Mouse (Mus musculus) G1E-ER4 (cell line): ENCODE measurements around the gene Mtg2. TPM values are rescaled to one million over a fixed set of nuclear protein-coding genes. Genes with fewer than 3 reads are reported as not detected.

ENCODE experiments used
- GATA1 ChIP-seq: IDR thresholded peaks from one replicate; pipeline ENCODE4 v1.8.0; 2012; ENCODE audit warnings: low read length, inconsistent platforms
- polyA plus RNA-seq: library from polyadenylated mRNA; stranded (reverse); fragments of >175 nt; gene quantifications from 2 replicates; pipeline ENCODE4 v1.2.3, GENCODE M21; 2012

Gene Mtg2
- polyA plus RNA-seq, 1 experiment = 14.6 TPM

GRCm38 (mm10) chr2:180115279-180115678 is 44.9 kb downstream of the Mtg2 start:
- no peak for TF ChIP-seq GATA1

GRCm38 (mm10) chr2:180116081-180116493 is 45.7 kb downstream of the Mtg2 start:
- no peak for TF ChIP-seq GATA1

- no peak for TF ChIP-seq GATA1
These were observed 46.5 kb downstream of the Mtg2 start for GRCm38 (mm10) chr2:180116741-180117484.

- no peak for TF ChIP-seq GATA1
These were observed 47.3 kb downstream of the Mtg2 start for GRCm38 (mm10) chr2:180117485-180118194.

- TF ChIP-seq GATA1 = no peak
These were observed 48.5 kb downstream of the Mtg2 start, which contains the start of gene Osbpl2 for GRCm38 (mm10) chr2:180118661-180119438. Gene Osbpl2, plus strand, starts transcription at chr2:180119306.

GRCm38 (mm10) chr2:180119439-180120291 is 49.3 kb downstream of the Mtg2 start:
- no peak for TF ChIP-seq GATA1

- TF ChIP-seq GATA1 = no peak
These were observed 49.9 kb downstream of the Mtg2 start for GRCm38 (mm10) chr2:180120292-180120761.

GRCm38 (mm10) chr2:180124192-180124591 is 53.8 kb downstream of the Mtg2 start:
- TF ChIP-seq GATA1 = no peak

GRCm38 (mm10) chr2:180126195-180126594 is 55.8 kb downstream of the Mtg2 start:
- no peak for TF ChIP-seq GATA1

- no peak for TF ChIP-seq GATA1
These were observed 57.3 kb downstream of the Mtg2 start for GRCm38 (mm10) chr2:180127675-180128074.

- TF ChIP-seq GATA1 = no peak
These were observed 62.8 kb downstream of the Mtg2 start for GRCm38 (mm10) chr2:180133231-180133630.

GRCm38 (mm10) chr2:180133911-180134310 is 63.5 kb downstream of the Mtg2 start:
- TF ChIP-seq GATA1 = no peak

- no peak for TF ChIP-seq GATA1
These were observed 65.0 kb downstream of the Mtg2 start for GRCm38 (mm10) chr2:180135414-180135813.

Other genes starting within 250 kb of the Mtg2 start
- 26.0 and 32.6 TPM in 2 replicates for gene Taf4, start 93.9 kb upstream of the Mtg2 start, polyA plus RNA-seq
- gene Lsm14b, start 45.6 kb upstream of the Mtg2 start, polyA plus RNA-seq = 52.4 and 57.9 TPM in 2 replicates
- 87.8 and 99.6 TPM in 2 replicates for gene Psma7, start 28.2 kb upstream of the Mtg2 start, polyA plus RNA-seq
- gene Ss18l1, start 28.1 kb upstream of the Mtg2 start, polyA plus RNA-seq = 2.6 and 3.4 TPM in 2 replicates
- not detected in 2 replicates for gene Hrh3, start 33.9 kb downstream of the Mtg2 start, polyA plus RNA-seq
- 18.7 and 31.3 TPM in 2 replicates for gene Osbpl2, start 48.7 kb downstream of the Mtg2 start, polyA plus RNA-seq
- 702 and 833 TPM in 2 replicates for gene Adrm1, start 100.9 kb downstream of the Mtg2 start, polyA plus RNA-seq
- gene Lama5, start 155.3 kb downstream of the Mtg2 start, polyA plus RNA-seq = 27.7 and 30.0 TPM in 2 replicates
- 70.2 and 1,101 TPM in 2 replicates for gene Rps21, start 186.8 kb downstream of the Mtg2 start, polyA plus RNA-seq
- 18.0 and 25.1 TPM in 2 replicates for gene Cables2, start 202.9 kb downstream of the Mtg2 start, polyA plus RNA-seq
- not detected in 2 replicates for gene Rbbp8nl, start 219.3 kb downstream of the Mtg2 start, polyA plus RNA-seq